Mouse (Mus musculus) stomach, adult 2 months (tissue): ENCODE data around the gene Spaca4. TPM values are rescaled to one million over a fixed set of nuclear protein-coding genes. Genes with fewer than 3 reads are reported as not detected.

Source experiments
- polyA plus RNA-seq: library from polyadenylated mRNA; depleted of rRNA; stranded (reverse); fragments of >200 nt; gene quantifications from 2 replicates; pipeline ENCODE4 v1.2.3, GENCODE M21; 2012; rRNA removed

Spaca4 gene
- polyA plus RNA-seq: not detected in 2 replicates

GRCm38 (mm10) chr7:45725713-45726112 is at the start of gene Spaca4:
TSS of gene Spaca4 (minus strand) at chr7:45725813.

DNA sequence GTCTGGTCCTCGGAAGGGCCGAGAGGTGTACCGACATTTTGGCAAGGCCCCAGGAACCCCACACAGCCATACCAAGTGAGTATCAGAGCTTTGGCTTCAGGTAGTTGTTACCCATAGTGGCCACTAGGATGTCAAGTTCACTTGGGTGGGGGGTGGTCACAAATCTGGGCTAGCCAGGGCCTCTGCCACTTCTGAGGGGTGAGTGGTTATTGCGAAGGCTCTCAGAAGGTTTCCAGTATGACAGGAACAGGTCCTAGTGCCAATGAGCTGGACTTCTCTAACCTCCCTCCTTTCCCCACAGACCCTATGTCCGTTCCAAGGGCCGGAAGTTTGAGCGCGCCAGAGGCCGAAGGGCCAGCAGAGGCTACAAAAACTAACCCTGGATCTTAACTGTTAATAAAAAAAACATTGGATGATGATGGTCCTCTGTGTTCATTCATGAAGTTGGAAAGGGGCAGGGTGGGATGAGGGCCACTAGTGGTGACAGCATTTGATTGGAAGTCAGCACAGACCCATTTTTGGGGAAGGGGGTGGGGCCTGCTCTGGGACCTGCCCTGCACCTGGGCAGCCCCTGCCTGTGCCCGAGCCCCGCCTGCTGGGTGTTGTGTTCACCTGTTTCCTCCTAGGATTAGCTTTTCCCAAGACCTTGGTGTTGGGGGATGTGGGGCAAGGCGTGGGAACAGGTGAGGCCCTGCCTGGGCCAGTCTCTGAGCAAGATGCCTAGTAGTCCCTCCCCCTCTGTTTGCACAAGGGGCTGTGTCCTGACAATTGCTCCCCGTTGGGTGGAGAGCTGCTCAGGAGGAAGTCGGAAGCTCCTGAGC is 5.0 kb downstream of the Spaca4 start, which contains the start of gene Fam83e:
Gene Fam83e (plus strand): TSS at position 800 of the 821 bp plus-strand sequence.

GRCm38 (mm10) chr7:45717918-45718297 is 7.7 kb downstream of the Spaca4 start, which contains the start of gene Sphk2:
TSS of gene Sphk2 (minus strand) at chr7:45718002.

DNA sequence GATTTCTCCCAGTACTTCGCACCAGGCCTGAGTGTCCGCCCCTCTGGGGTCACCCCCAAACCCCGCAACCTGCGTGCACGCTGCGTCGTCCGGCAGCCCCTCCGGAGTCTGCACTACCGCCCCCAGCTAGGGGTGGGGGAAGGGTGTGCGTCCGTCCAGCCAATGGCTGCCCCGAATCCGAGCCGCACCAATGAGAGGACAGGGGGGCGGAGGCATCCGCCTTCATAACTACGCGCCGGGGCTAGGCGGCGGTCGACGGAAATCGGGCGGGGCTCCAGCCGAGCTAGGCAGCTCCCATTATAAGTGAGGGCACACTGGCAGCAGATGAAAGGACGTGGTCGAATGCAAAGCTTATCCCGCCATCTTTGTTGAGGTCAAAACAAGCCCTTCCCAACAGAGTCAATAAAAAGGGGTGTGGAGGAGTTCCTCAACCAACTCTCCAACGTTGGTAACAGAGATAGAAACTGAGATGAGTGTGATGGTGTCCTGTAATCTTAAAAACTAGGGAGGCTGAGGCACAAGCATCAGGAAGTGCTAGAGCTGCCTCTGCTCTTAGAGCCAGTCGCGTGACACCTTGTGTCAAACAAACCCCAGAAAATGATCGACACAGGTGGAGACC is 10.4 kb downstream of the Spaca4 start, which contains the start of gene Rpl18:
Gene Rpl18 (plus strand): TSS at position 368 of the 619 bp plus-strand sequence.

DNA sequence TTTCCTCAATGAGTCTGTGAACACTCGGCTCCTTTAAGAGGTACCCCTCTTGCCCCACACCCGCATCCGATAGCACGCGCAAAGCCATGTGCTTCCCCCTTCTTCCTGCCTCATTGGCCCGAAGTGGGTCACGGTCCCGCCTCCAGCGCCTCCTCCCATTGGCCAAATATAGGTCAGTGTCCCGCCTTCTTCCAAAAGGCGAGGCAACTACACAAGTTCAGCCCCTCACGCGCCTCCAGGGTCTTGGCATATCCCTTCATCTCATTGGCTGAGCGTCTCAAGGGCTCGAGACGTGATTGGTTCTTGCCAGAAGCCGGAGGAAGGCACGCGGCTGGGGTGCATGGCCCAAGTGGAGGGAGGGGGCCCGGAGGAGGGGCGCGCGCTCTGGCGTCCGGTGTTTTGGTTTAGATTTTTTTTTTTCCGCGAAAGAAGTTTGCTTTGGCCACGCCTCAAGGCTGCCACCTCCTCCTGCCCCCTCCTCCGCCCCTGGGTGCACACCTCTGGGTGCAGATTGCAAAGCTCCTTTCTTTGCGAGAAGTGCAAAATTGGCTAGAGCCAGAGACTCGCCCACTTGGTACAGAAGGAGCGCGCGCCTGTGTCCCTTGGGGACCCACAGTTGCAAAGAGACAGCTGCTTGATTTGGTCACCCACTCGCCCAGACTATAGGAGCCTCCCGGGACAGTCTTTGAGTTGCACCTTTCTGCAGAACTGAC is 20.7 kb downstream of the Spaca4 start, which contains the start of gene Dbp:
Gene Dbp (plus strand): TSS at position 359 of the 713 bp plus-strand sequence.

GRCm38 (mm10) chr7:45699523-45700141 is 26.0 kb downstream of the Spaca4 start, which contains the start of gene Car11:
TSS of gene Car11 (plus strand) at chr7:45699843.

GRCm38 (mm10) chr7:45693921-45694591 is 31.6 kb downstream of the Spaca4 start, which contains the start of gene Sec1:
TSS of gene Sec1 (minus strand) at chr7:45694402.

GRCm38 (mm10) chr7:45683396-45684050 is 42.1 kb downstream of the Spaca4 start, which contains the start of gene Ntn5:
TSS of gene Ntn5 (plus strand) at chr7:45684022.

Other genes with a start within 250 kb of the Spaca4 start
- 0.09 TPM in 1 of 2 replicates, not detected in the other for gene Tulp2, start 243.9 kb downstream of the Spaca4 start, polyA plus RNA-seq
- not detected in 2 replicates for gene Gm45808, start 239.0 kb downstream of the Spaca4 start, polyA plus RNA-seq
- 0.18 and 0.20 TPM in 2 replicates for gene Dhdh, start 237.0 kb downstream of the Spaca4 start, polyA plus RNA-seq
- 280 and 281 TPM in 2 replicates for gene Nucb1, start 215.4 kb downstream of the Spaca4 start, polyA plus RNA-seq
- gene Ppp1r15a, start 199.5 kb downstream of the Spaca4 start, polyA plus RNA-seq: 19.7 and 42.6 TPM in 2 replicates
- 5.0 and 10.4 TPM in 2 replicates for gene Plekha4, start 199.5 kb downstream of the Spaca4 start, polyA plus RNA-seq
- 7.6 and 14.6 TPM in 2 replicates for gene Hsd17b14, start 170.9 kb downstream of the Spaca4 start, polyA plus RNA-seq
- 101 and 114 TPM in 2 replicates for gene Bcat2, start 155.7 kb downstream of the Spaca4 start, polyA plus RNA-seq
- gene Fgf21, start 110.3 kb downstream of the Spaca4 start, polyA plus RNA-seq: 0.09 TPM in 1 of 2 replicates, not detected in the other
- gene Fut1, start 108.5 kb downstream of the Spaca4 start, polyA plus RNA-seq: 0.60 and 1.6 TPM in 2 replicates
- 0.11 and 0.29 TPM in 2 replicates for gene Izumo1, start 104.0 kb downstream of the Spaca4 start, polyA plus RNA-seq
- 8.6 and 10.0 TPM in 2 replicates for gene Rasip1, start 98.3 kb downstream of the Spaca4 start, polyA plus RNA-seq
- gene Mamstr, start 85.8 kb downstream of the Spaca4 start, polyA plus RNA-seq: 2.1 and 3.5 TPM in 2 replicates
- gene Fut2, start 59.4 kb downstream of the Spaca4 start, polyA plus RNA-seq: 40.4 and 57.4 TPM in 2 replicates
- gene Ntn5, start 41.8 kb downstream of the Spaca4 start, polyA plus RNA-seq: 0.94 and 3.5 TPM in 2 replicates
- gene Sec1, start 31.4 kb downstream of the Spaca4 start, polyA plus RNA-seq: 0.08 and 0.23 TPM in 2 replicates
- gene Car11, start 26.0 kb downstream of the Spaca4 start, polyA plus RNA-seq: 7.3 and 11.6 TPM in 2 replicates
- gene Dbp, start 20.7 kb downstream of the Spaca4 start, polyA plus RNA-seq: 8.9 and 12.6 TPM in 2 replicates
- 950 and 1,663 TPM in 2 replicates for gene Rpl18, start 10.4 kb downstream of the Spaca4 start, polyA plus RNA-seq
- gene Sphk2, start 7.8 kb downstream of the Spaca4 start, polyA plus RNA-seq: 62.1 and 73.9 TPM in 2 replicates
- 134 and 147 TPM in 2 replicates for gene Fam83e, start 4.6 kb downstream of the Spaca4 start, polyA plus RNA-seq
- 1.4 and 2.2 TPM in 2 replicates for gene Lmtk3, start 57.9 kb upstream of the Spaca4 start, polyA plus RNA-seq
- 28.3 and 35.1 TPM in 2 replicates for gene Sult2b1, start 58.9 kb upstream of the Spaca4 start, polyA plus RNA-seq
- 35.8 and 65.2 TPM in 2 replicates for gene Cyth2, start 88.8 kb upstream of the Spaca4 start, polyA plus RNA-seq
- gene Kcnj14, start 99.0 kb upstream of the Spaca4 start, polyA plus RNA-seq: 0.02 and 0.05 TPM in 2 replicates
- gene Grwd1, start 105.1 kb upstream of the Spaca4 start, polyA plus RNA-seq: 7.6 TPM in 2 replicates
- gene Kdelr1, start 147.0 kb upstream of the Spaca4 start, polyA plus RNA-seq: 141 and 144 TPM in 2 replicates
- gene Grin2d, start 152.6 kb upstream of the Spaca4 start, polyA plus RNA-seq: 2.1 and 3.5 TPM in 2 replicates
- 0.11 and 0.23 TPM in 2 replicates for gene Syngr4, start 170.9 kb upstream of the Spaca4 start, polyA plus RNA-seq
- 21.2 and 21.7 TPM in 2 replicates for gene Tmem143, start 171.1 kb upstream of the Spaca4 start, polyA plus RNA-seq
- gene Emp3, start 195.6 kb upstream of the Spaca4 start, polyA plus RNA-seq: 123 and 138 TPM in 2 replicates
- 0.82 and 1.2 TPM in 2 replicates for gene Ccdc114, start 198.3 kb upstream of the Spaca4 start, polyA plus RNA-seq